Mouse (Mus musculus) cerebellum, adult 9-11 months (tissue): ENCODE results near the gene Sdc4.

Experiments
- DNase-seq: peaks from one replicate; pipeline ENCODE4 v3.0.0; 2022

Gene Sdc4

DNA sequence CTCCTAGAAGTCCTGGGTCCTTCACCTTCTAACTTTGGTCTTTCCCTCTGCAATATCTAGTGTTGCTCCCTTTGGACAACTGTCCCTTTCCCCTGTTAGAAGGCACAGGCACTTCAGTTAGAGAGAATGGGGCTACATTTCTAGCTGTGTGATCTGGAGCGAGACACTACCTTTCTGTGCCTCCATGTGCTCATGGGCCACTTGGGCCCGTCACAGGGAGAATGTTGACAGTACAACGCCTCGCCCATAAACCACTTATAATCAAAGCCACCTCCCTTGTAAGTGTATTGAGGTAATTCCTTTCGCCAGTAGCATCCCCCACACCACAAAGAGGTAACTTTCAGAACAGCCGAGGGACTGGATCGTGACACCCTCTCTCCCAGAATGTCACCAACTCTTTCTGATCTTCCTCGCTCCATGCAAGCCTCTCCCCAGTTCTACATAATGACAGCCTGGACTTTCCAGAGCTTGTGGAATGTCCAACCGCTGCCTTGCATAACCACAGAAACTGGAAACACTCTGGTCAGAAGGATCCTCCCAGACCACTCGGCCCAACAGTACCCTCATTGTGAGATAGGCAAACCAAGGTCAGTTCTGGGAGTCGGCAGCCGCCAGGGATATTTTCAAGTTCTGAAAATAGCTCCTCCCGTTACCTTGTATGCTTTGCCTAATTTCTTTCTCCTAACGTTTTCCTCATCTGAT is 5.8 kb upstream of the Sdc4 start:
- no peak for DNase-seq

DNA sequence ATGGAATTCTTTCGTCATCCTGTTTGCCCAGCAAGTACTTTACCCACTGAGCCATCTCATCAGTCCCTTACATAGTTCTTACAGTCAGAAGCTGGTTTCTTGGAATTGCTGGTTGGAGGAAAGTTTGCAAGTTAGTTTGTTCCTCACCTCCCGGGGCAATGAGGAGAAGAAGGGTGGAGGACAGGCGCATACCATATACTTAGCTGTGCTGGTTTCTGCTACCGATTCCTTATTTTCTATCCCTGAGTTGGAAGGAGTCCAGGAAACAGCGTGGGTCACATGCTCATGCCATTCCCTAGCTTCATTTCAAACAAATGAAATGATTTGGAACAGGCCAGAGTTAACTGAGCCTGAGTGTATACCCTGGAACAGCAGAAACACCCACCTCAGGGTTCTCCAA is 5.2 kb upstream of the Sdc4 start:
- DNase-seq: no peak

DNA sequence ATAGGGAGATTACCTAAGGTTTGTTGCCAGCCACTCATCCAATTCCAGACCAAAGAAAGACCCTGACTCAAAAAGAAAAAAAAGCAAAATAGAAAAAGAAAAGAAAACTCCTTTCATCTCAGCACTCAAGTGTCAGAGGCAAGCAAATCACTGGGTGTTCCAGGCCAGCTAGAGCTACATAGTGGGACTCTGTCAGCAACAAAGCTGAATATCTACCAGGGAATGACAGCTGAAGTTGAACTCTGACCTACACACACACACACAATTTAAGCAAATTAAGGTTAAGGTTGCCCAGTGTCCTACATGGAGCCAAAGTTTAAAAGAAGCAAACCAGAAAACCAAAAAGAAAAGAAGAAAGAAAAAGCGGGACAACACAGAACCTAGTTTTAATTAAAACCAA is 4.5 kb upstream of the Sdc4 start:
- DNase-seq: no peak

- no peak for DNase-seq
These were observed 2.4 kb upstream of the Sdc4 start for GRCm38 (mm10) chr2:164446086-164446469.

DNA sequence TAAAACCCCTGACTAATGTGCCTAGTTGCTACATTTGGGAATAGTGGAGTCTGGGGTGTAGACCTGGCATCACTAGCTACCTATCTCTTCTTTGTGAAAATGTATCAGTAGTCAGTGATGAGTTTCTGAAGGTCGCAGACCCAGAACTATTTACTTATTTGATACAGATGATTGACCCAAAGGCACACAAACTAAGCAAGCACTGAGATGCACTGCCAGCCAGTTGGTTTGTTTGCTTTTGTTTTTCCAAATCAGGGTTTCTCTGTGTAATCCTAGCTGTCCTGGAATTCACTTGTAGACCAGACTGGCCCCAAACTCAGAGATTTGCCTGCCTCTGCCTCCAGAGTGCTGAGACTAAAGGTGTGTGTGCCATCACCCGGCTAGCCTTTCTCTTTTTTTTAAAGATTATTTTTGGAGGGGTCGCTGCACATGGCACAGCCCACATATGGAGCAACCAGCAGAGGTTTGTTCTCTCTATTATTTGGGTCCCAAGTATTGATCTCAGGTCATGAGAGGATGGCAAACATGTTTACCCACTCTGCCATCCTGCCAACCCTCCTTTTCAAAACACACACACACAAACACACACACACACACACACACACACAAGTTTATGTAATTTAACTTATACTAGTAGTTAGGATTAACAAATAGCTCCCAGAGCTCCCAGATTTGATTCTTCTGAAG is 1.9 kb upstream of the Sdc4 start:
- no peak for DNase-seq

GRCm38 (mm10) chr2:164444701-164445100 is 1.0 kb upstream of the Sdc4 start:
- no peak for DNase-seq

- DNase-seq: peak; percentile 35
These were observed 643 bp downstream of the Sdc4 start for GRCm38 (mm10) chr2:164443051-164443437.

DNA sequence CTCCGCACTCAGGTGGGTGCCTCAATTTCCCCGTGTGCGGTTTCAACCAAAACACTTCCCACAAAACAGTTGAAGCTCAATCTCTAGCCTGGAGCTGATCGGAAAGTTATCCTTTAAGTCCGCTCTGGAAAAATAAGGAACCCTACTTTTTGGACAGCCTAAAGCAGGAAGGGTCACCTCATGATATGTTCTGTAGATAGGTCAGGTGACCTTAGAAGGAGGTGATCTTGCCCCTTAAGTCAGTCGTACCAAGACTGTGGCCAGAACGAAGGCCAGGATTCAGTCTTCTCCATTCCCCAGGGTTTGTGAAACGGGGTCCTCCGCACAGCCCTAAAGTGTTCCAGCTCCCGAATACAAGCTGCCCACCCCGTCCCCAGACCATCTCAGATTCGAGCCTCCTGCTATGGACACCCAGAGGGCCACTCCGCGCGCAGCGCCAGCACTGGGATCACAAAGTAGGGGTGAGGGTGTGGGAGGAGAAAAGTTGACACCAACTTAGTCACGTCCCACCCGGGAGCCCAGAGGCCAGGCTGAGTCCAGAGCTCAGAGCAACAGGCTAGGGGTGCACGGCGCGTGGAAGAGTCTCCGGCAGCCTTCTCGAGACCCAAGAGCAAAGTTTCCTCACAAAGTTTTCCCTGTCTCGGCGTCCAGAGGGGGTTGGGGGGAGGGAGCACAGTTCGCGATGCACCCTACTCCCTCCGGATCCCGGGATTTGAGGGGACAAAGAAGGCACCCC is 1.2 kb downstream of the Sdc4 start:
- no peak for DNase-seq

DNA sequence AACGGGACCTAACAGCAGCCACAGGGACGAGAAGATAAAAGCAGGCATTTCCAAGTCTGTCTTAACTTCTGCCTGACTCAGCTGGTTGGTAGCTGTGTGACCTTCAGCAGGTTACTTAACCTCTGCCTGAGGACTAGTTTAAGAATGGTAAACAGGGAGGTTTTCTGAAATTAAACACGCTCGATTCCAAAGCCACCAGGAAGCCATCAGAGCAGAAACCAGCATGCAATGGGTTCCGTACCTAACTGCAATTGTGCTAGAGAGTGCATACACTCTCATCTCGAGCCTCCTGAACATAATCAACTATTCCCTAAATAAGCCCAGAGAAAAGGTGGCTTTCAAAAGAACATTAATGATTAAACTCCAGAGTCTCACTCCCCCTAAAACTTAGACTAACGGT is 2.0 kb downstream of the Sdc4 start:
- DNase-seq: no peak

DNA sequence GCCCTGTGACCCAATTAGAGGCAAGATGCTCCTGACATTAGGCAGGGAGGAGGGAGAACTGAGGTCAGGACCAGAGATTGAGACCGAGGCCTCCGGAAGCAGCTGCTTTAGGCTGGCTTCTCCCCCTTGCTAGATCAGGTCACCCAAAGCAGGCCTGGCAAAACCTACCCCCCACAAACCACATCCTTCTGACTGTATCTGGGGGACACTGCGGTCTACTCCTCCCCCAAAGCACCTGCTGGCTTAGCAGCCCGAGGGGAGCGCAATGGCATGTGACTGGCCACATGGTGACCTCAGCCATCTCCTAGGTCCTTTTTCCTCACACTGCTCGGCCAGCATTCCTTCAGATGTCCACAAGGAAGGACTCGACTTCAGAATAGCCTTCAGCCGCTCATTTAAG is 2.5 kb downstream of the Sdc4 start:
- no peak for DNase-seq

GRCm38 (mm10) chr2:164440314-164440713 is 3.4 kb downstream of the Sdc4 start:
- no peak for DNase-seq

DNA sequence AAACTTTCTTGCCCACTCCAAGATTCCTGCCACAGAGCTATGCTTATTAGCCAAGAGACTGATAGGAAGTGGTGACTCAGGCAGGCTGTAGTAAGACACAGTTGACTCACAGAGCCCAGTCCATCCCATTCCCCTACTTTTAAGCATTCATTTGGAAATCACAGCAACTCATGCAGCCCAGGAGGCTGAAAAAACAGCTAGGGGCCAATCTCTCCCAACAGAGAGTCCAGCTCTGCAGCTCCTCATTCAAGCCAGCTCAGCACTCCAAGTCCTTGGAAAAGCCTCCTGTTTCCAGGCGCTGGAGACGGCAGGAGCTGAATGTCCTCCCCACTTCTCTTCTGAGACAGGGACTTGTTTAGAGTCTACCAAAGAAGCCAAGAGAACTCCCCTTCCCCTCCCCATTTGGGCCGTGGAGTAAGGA is 4.7 kb downstream of the Sdc4 start:
- DNase-seq: peak; percentile 45

- DNase-seq: no peak
These were observed 5.4 kb downstream of the Sdc4 start for GRCm38 (mm10) chr2:164438257-164438656.

GRCm38 (mm10) chr2:164437710-164438109 is 6.0 kb downstream of the Sdc4 start:
- no peak for DNase-seq

GRCm38 (mm10) chr2:164436961-164437360 is 6.7 kb downstream of the Sdc4 start:
- DNase-seq: no peak

DNA sequence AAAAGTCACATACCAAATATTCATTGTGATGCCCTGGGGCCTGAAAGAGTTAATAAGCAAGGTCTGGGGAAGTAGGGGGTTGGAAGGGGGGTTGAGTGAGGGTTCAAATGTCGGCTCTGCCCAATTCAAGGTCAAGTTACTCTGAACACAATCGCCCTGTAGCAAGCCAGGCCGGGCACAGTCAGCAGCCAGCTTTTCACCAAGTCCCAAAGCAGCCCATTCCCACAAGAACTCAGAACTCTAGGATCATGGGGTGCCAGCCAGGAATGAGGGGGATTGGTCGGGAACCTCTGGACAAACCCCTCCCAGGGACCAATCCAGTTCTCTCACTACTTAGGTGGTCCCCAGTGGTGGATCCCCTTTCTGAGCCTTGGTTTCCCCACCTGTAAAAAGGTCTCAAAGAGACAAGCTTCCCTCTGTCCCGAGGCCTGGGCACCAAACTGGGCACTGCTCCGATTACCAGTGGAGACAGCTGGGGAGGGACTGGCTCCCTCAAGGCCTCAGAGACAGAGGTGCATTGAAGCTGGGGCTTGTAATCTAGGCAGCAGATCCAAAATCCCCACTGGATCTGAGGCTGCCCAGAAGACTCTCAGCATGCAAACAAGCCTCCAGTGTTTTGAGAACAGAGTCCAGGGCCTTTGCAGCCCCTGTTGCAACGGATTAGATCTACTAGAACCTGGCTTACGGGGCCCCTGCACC is 7.3 kb downstream of the Sdc4 start:
- no peak for DNase-seq

- no peak for DNase-seq
These were observed 8.2 kb downstream of the Sdc4 start for GRCm38 (mm10) chr2:164435216-164436090.

GRCm38 (mm10) chr2:164434681-164435080 is 9.0 kb downstream of the Sdc4 start:
- no peak for DNase-seq

DNA sequence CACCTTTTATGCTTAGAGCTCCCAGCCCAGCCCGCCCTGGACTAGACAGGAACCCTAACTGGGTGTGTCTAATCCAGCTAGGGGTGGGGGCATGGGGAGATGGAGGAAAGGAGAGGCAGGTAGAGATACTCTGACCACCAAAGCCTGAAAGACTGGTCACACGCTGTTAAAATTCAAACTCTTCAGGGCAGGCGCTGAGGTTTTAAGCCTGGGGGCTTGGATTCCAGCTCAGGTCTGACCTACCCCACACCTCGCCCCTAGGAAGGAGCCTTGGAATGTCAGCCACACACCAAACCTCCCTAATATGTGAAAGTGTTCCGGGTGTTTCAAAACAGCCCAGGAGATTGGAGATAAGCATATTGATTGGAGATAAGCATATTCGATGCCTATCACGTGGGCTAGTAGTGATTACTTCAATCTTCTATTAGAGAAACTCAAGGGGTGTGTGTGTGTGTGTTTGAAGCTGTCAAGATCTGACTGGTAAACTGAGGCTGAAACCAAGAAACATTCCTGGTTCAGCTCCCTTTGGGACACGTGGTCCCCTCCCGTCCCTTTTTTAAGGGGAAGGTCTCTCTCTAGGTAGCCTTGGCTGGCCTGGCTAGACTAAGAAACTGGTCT is 10.3 kb downstream of the Sdc4 start:
- DNase-seq: no peak

- no peak for DNase-seq
These were observed 11.0 kb downstream of the Sdc4 start for GRCm38 (mm10) chr2:164432541-164433191.

- DNase-seq: no peak
These were observed 11.8 kb downstream of the Sdc4 start for GRCm38 (mm10) chr2:164431676-164432465.
